Mouse (Mus musculus) testis, adult 2 months (tissue): ENCODE results near the gene Tmod2.

Experiments
- CTCF ChIP-seq: fragments of 200-500 bp; IDR thresholded peaks from 2 replicates; pipeline ENCODE4 v1.5.1; 2012; ENCODE audit warnings: low read depth, mild to moderate bottlenecking, inconsistent platforms, low read length, moderate library complexity; ENCODE audit not compliant: control insufficient read depth, insufficient read depth, insufficient replicate concordance
- POLR2A ChIP-seq: fragments of 200-500 bp; IDR thresholded peaks from 2 replicates; pipeline ENCODE4 v1.6.1; 2012; ENCODE audit warnings: low read depth, mild to moderate bottlenecking, inconsistent platforms, low read length, moderate library complexity; ENCODE audit not compliant: control insufficient read depth

DNA sequence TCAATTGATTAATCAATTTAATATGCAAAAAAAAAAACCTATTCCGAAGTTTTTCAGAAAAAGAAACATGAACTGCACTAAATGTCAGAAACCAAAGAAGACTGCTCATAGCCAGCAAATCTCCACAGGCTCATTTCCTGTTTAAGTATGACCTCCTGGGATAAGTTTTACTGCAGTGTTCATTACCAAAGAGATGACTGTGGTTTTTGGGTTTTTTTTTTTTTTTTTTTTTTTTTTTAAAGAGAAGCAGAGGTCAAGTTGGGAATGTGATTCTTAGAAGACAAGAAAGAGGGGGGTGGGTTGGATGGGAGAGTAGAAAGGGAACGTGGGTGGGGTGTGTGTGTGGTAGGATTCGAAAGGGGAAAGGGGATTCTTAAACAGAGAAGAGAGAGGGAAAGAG, 52.8 kb downstream of the Tmod2 start:
- TF ChIP-seq POLR2A (no peak), CTCF (no peak)
